Mouse (Mus musculus): Measurements from ENCODE around the gene 9430097D07Rik.

Gene 9430097D07Rik

DNA sequence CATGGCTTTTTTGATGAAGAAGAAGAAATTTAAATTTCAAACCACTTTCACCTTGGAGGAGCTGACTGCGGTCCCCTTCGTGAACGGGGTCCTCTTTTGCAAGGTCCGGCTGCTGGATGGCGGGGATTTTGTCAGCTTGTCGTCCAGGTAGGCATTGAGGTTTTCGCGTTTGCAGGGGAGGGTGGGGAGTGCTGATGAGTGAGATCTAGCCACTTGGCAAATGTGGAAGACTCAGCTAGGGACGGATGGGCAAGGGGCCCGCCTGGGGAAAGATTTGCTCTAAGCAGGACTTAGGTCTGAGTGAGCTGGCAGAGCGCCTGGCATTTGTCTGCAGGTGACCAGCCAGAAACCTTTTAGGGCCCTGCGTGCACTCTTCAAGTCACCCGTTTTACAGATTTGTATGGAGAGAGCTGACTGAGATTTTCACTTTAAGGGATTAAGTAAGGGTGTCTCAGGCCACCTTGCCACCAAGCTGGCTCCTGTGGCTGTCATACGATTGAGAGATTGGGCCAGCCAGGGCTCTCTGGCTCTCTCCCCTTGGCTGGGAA lies 39.3 kb downstream of the 9430097D07Rik start:
- DNase-seq (ENCODE audit: extremely low spot score, low read depth, low spot score): no peak

DNA sequence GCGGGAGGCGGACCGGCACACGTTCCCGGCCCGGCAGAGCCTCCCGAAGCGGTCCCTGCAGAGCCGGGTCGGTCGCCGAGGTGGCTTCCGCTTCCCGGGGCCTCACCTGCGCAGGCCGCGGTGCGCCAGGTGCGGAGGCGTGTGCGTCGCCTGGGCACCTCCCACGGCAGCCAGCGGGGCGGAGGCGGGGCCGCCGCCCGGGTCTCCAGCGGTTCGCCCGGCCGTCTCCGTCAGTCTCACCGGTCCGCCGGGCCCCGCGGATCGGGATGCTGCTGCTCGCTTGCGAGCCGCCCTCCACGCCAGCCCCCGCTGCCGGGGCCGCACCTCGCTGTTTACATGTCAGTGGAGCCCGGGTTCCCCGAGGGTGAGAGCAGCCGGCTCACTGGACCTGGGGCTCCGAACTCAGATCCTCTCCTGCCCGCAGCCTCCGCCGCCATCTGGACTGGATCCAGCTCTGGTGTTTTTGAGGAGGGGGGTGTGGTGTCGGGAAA lies 39.9 kb downstream of the 9430097D07Rik start:
- no peak for DNase-seq (ENCODE audit: extremely low spot score, low read depth, low spot score)

DNA sequence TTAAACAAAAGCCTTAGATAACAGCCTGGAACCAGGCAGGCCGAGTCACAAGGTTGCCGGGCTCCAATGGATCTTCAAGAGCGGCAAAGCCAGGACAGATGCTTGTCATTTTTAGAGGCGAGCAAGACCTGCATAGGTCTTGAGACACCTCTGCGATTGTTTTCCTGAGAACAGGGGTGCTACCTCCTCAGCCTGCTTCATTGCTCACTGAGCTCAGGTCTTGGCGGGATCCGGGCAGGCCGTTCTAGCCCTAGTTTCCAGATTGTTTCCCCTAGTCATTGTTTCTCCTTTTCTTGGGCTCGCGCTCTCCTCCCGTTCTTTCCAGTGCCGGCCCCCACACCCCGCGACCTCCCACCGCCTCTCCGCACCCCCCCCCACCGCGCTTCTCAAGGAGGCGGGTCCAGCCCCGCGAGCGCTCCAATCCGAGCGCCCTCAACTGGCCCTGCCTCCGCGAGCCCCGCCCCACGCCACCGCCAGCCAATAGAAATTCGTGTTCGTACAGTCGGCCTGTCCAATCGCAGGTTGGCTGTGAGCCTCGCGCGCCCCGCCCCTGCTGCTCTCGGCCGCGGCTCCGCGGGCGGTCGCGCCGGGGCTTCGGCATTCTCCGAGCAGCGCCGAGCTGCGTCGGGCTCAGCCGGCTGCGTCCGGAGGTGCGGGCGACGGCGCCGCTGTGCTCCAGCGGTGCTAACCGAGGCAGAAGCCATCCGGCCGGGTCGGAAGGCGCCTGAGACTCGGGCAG lies 40.6 kb downstream of the 9430097D07Rik start, which contains the start of gene Fam102a:
Gene Fam102a (plus strand): TSS at position 600 of the 739 bp plus-strand sequence.
- DNase-seq (ENCODE audit: extremely low spot score, low read depth, low spot score): no peak

DNA sequence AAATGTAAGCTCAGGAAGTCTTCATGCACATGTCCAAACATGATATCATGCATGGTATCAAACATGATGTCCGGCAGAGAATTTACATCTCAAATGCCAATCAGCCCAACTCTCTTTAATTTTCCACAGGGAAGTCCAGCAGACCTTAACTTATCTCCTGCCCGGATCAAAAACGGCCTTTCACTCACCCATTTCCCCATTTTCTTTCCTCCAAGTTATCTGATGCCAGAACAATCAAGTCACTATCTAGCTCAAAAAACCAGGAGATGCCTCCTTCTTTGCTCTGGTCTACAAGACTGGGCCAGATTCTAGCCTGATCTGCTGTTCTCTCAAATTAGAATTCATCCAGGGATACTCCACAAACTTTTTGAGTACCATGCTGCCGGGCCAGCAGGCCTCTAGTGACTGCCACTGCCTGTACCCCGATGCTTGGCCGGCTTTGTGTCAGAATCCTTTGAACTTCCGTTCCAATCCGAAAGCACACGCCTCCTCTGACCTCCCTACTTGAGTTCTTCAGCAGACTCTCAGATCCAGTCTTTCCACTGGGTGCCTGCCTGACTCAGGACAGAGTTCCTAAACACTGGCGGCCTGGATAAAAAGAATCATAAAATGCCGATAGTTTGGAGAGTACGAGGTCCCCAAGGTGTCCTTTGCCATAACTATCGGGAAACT lies 41.3 kb downstream of the 9430097D07Rik start:
- DNase-seq (ENCODE audit: extremely low spot score, low read depth, low spot score): no peak

DNA sequence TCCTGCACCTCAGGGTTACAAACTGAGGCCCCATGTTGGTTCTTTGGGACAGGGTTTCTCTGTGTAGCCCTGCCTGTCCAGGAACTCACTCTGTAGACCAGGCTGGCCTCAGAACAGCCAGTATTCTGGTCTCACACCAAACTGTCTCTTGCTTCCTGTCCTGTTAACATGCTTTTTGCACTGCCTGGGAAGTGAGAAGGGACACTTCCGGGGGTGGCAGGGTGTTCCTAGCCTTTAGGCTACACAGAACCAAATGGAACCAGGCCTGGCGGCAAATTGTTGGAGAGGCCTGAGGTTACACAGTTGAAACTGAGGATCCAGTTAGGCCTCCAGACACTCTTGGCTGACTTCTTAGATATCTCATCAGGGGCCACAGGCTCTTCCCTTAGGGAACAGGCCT lies 42.3 kb downstream of the 9430097D07Rik start:
- DNase-seq (ENCODE audit: extremely low spot score, low read depth, low spot score): no peak

DNA sequence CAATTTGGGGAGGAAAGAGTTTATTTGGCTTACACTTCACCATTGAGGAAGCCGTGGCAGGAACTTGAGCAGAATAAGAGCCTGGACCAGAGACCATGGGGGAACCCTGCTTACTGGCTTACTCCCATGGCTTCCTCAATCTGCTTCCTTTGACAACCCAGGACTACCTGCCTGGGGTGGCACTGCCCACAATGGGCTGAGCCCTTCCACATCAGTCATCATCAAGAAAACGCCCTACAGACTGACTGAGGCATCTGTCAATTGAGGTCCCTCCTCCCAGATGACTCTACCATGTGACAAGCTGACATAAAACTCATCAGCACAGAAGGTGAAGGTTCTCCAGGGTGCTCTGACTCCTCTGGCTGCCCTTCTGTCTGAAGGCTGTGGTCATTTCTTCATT lies 45.0 kb downstream of the 9430097D07Rik start:
- DNase-seq (ENCODE audit: extremely low spot score, low read depth, low spot score): no peak

DNA sequence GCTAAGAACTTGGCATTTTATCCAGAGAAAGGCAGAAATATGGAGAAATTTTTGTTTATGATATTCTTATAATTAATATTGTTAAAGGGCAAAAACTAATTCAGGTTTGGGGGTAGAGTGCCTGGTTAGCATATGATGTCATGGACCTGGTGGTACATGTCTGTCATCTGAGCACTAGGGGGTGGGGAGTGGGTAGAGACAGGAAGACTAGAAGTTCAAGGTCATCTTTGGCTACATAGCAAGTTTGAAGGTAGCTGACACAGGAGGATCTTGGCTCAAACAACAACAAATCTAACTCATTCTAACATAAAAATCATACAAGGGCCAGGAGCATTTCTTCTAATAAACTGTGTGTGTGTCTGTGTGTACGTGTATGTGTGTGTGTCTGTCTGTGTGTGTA lies 47.2 kb downstream of the 9430097D07Rik start:
- no peak for DNase-seq (ENCODE audit: extremely low spot score, low read depth, low spot score)

DNA sequence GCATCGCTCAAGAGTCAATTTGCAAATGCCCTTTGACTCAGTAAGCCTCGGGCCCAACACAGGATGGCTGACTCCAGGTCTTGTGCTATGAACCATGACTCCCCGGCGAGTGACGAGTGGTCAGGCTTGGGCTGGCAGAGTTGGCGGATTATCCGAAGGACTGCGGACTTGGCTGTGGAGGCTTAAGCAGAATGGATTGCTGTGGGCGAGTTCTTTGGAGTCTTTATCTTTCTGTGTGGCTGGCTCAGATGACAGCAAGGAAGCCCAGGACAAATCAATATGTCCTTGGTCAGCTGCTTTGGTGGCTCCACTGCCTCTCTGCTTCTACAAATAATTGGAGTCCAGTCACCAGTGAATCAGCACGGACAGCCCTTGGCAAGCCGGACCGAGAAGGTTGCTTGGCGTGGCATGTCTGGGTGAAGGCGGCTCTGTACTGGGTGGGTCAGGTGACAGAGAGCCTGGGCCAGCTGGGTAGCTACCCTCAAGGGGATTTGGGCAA lies 48.0 kb downstream of the 9430097D07Rik start:
- no peak for DNase-seq (ENCODE audit: extremely low spot score, low read depth, low spot score)

DNA sequence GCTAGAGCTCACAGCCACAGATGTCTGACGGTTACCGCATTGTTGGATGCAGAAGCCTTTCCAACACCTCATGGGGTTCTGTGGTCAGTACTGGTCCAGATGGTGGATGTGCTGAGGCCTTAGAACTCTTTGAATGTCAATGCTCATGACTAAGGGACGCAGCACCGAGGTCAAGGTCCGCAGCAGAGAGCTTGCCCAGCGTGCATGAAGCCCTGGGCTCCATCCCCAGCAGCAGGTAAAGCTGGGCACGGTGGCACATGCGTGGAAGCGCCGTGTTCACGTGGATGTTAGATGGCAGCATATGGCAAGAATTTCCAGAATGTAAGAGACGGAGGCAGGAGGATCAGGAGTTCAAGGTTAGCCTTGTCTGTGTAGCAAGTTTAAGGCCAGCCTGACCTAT lies 49.7 kb downstream of the 9430097D07Rik start:
- no peak for DNase-seq (ENCODE audit: extremely low spot score, low read depth, low spot score)

DNA sequence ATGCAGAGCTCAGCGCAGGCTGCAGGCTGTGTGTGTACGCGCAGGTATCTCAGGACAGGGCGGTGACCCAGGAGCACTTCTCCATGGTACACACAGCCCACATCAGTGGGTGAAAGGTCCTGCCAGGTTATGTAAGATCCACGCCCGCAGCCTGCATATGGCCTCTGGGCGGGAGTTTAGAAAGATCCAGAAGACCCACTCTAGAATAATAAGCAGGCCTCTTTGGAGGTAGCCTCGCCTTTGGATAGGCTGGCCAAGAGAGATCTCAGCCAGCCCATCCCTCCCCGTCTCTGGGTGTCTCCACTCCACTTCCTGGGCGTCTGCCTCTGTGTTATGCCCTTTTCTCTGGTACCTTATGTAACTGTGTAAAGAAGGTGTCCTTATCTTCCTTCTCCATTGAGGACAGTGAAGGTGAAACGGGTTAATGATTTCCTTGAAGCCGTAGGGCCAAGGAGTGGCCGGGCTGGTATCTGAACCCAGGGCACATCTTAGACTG lies 50.9 kb downstream of the 9430097D07Rik start:
- DNase-seq (ENCODE audit: extremely low spot score, low read depth, low spot score): no peak

All from hindlimb bud, embryonic 11.5 days (tissue).